Mouse (Mus musculus): ENCODE measurements around the gene Rtkn2. TPM values are rescaled to one million over a fixed set of nuclear protein-coding genes. Genes with fewer than 3 reads are reported as not detected.

Gene Rtkn2
- polyA plus RNA-seq, 1 experiment from 2014 or later = 6.7 TPM

GRCm38 (mm10) chr10:67964060-67964459, 15.3 kb upstream of the Rtkn2 start:
- H3K9me3 ChIP-seq = no peaks in the 10 kb centered on the region
- no peak for ATAC-seq (ENCODE audit: extremely low read depth, insufficient number of reproducible peaks, low FRiP score, low TSS enrichment)
- H3K27me3 ChIP-seq (replicated peaks) = no peaks in the 10 kb centered on the region
- H3K27ac ChIP-seq (replicated peaks) = no peak overlapping the region
- WGBS = 61% methylated on average over 8 of the region's 8 CpGs
- no peaks in the 10 kb centered on the region for H3K4me1 ChIP-seq
- no peak overlapping the region for H3K4me3 ChIP-seq
- H3K36me3 ChIP-seq = no peaks in the 10 kb centered on the region
- no peak overlapping the region for H3K4me2 ChIP-seq
- no peak overlapping the region for H3K9ac ChIP-seq

GRCm38 (mm10) chr10:67965251-67965986, 14.0 kb upstream of the Rtkn2 start:
- 76% methylated on average over 4 of the region's 4 CpGs for WGBS

GRCm38 (mm10) chr10:67966102-67966501, 13.3 kb upstream of the Rtkn2 start:
- Histone ChIP-seq H3K4me3 (no peak overlapping the region), H3K36me3 (no peaks in the 10 kb centered on the region), H3K9me3 (no peaks in the 10 kb centered on the region), H3K9ac (no peak overlapping the region), H3K4me1 (no peaks in the 10 kb centered on the region), H3K27ac (replicated peaks) (no peak overlapping the region), H3K27me3 (replicated peaks) (no peaks in the 10 kb centered on the region), H3K4me2 (no peak overlapping the region)
- no peak for ATAC-seq (ENCODE audit: extremely low read depth, insufficient number of reproducible peaks, low FRiP score, low TSS enrichment)
- WGBS = 58% methylated on average over 6 of the region's 6 CpGs

More at GRCm38 (mm10) chr10:67965251-67965986, 14.0 kb upstream of the Rtkn2 start:
- Histone ChIP-seq H3K27me3 (replicated peaks) (no peaks in the 10 kb centered on the region), H3K4me3 (no peak overlapping the region), H3K9ac (no peak overlapping the region), H3K36me3 (no peaks in the 10 kb centered on the region), H3K4me2 (no peak overlapping the region), H3K27ac (replicated peaks) (no peak overlapping the region), H3K9me3 (no peaks in the 10 kb centered on the region), H3K4me1 (no peaks in the 10 kb centered on the region)
- no peak for ATAC-seq (ENCODE audit: extremely low read depth, insufficient number of reproducible peaks, low FRiP score, low TSS enrichment)

DNA sequence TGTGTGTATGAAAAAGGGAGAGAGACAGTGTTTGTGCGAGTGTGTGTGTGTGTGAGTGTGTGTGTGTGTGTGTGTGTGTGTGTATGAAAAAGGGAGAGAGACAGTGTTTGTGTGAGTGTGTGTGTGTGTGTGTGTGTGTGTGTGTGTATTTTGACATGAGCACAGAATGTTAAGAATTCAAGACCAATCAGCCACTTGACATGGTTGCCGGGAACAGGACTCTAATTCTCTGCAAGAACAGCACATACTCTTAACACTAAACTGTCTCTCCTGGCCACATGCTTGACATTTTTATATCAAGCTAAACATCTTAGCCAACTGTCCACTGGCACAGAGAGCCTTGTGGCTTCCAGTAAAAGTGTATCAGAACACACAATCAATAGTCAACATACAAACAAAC, 12.4 kb upstream of the Rtkn2 start:
- Histone ChIP-seq H3K4me1 (no peaks in the 10 kb centered on the region), H3K27ac (replicated peaks) (no peak overlapping the region), H3K4me2 (no peak overlapping the region), H3K36me3 (no peaks in the 10 kb centered on the region), H3K9me3 (no peaks in the 10 kb centered on the region), H3K4me3 (no peak overlapping the region), H3K27me3 (replicated peaks) (no peaks in the 10 kb centered on the region), H3K9ac (no peak overlapping the region)
- no peak for ATAC-seq (ENCODE audit: extremely low read depth, insufficient number of reproducible peaks, low FRiP score, low TSS enrichment)
- WGBS = 61% methylated on average over 2 of the region's 2 CpGs

DNA sequence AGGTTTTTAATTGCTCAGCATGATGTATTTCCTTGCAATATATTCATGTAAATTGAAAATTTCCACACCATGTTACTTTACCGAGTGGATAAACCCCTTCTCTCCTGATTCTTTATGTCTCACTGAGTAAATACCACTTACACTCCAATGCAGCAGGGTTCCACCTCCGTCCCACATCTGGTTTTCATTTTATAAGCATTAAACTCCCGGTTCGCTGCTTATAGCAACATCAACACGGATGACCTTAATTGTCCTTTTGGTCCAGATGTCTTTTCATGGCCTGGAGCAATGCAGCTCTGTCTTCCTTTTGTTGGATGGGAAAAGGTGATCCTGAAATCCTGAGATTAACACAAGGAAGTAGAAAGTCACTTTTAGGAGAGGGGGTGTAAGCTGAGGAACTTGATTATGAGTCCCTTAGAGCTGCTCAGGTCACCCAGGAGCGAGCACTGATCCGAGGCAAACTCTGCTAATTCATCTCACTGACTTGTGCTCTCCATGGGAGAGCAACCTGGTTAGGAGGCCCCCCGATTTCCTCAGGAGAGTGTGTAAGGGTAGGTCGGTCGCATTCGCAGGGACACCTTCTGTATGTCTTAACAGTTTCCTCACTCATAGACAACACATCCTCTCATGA, 8.1 kb upstream of the Rtkn2 start:
- Histone ChIP-seq H3K9me3 (no peaks in the 10 kb centered on the region), H3K27ac (replicated peaks) (no peak overlapping the region), H3K9ac (no peak overlapping the region), H3K4me1 (no peaks in the 10 kb centered on the region), H3K4me2 (no peak overlapping the region), H3K4me3 (no peak overlapping the region), H3K36me3 (no peaks in the 10 kb centered on the region), H3K27me3 (replicated peaks) (no peaks in the 10 kb centered on the region)
- ATAC-seq (ENCODE audit: extremely low read depth, insufficient number of reproducible peaks, low FRiP score, low TSS enrichment) = no peak
- 71% methylated on average over 11 of the region's 11 CpGs for WGBS

DNA sequence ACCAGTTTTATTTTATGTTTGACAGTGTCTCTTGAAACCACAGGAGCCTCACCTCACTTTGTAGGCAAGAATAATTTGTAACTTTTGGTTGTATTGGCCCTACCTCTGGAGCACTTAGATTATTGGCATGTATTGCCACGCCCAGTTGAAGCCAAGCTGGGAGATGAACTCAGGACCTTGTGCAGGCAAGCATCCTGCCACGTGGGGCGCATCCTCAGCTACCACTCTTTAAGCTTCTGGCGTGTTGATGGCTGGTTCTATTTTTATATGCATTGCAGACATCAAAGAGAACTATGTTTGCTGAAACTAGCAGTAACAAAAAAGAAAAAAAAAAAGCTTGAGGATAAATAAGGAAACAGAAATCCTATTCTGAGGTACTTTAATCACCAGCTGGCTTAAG, 2.1 kb upstream of the Rtkn2 start:
- H3K27ac ChIP-seq (replicated peaks) = no peak overlapping the region
- no peak overlapping the region for H3K9ac ChIP-seq
- peaks cover 11% of the 10 kb centered on the region for H3K4me1 ChIP-seq
- ATAC-seq (ENCODE audit: extremely low read depth, insufficient number of reproducible peaks, low FRiP score, low TSS enrichment) = no peak
- H3K4me3 ChIP-seq = no peak overlapping the region
- H3K9me3 ChIP-seq = no peaks in the 10 kb centered on the region
- no peak overlapping the region for H3K4me2 ChIP-seq
- H3K36me3 ChIP-seq = no peaks in the 10 kb centered on the region
- WGBS = 46% methylated on average over 4 of the region's 4 CpGs
- no peaks in the 10 kb centered on the region for H3K27me3 ChIP-seq (replicated peaks)

GRCm38 (mm10) chr10:67983776-67984175, 4.4 kb downstream of the Rtkn2 start:
- Histone ChIP-seq H3K27me3 (replicated peaks) (no peaks in the 10 kb centered on the region), H3K36me3 (0 out of 2 replicates have a peak, but pooled peaks cover 8% of the 10 kb centered on the region), H3K4me2 (no peak overlapping the region), H3K27ac (replicated peaks) (no peak overlapping the region), H3K4me1 (peaks cover 17% of the 10 kb centered on the region), H3K9me3 (no peaks in the 10 kb centered on the region), H3K4me3 (no peak overlapping the region), H3K9ac (peak overlapping the region; percentile 50; the same call in 1 of the 2 replicates)
- WGBS = 89% methylated on average over 8 of the region's 8 CpGs
- ATAC-seq (ENCODE audit: extremely low read depth, insufficient number of reproducible peaks, low FRiP score, low TSS enrichment) = no peak

GRCm38 (mm10) chr10:67984271-67984943, 5.0 kb downstream of the Rtkn2 start:
- no peak overlapping the region for H3K4me3 ChIP-seq
- no peak for ATAC-seq (ENCODE audit: extremely low read depth, insufficient number of reproducible peaks, low FRiP score, low TSS enrichment)
- H3K36me3 ChIP-seq = peaks cover 13% of the 10 kb centered on the region; the same call in 1 of the 2 replicates
- H3K9ac ChIP-seq = 0 out of 2 replicates have a peak overlapping the region, but pooled peaks have one; percentile 50
- H3K9me3 ChIP-seq = no peaks in the 10 kb centered on the region
- 41% methylated on average over 13 of the region's 13 CpGs for WGBS
- no peaks in the 10 kb centered on the region for H3K27me3 ChIP-seq (replicated peaks)
- H3K4me1 ChIP-seq = peaks cover 17% of the 10 kb centered on the region
- no peak overlapping the region for H3K4me2 ChIP-seq
- no peak overlapping the region for H3K27ac ChIP-seq (replicated peaks)

DNA sequence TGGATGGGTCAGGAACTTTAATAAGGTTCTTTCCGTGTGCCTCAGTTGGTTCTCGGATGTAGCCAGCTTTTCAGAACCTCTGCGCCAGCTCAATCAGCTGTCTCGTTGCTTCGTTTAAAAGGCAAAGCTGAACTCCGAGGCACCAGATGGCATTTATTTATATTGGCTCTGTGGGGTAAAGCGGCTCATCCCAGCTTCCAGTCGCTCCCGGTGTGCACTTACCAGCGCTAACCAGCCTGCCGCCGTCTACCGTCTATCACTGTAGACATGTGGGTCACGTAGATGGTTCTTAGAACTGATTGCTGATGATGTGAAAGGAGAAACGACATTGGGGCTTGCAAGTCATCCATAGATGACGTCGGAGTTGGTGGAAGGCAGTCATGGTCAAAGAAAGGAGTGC, 5.7 kb downstream of the Rtkn2 start:
- Histone ChIP-seq H3K36me3 (peaks cover 18% of the 10 kb centered on the region; the same call in 1 of the 2 replicates), H3K4me2 (no peak overlapping the region), H3K9ac (no peak overlapping the region), H3K27ac (replicated peaks) (no peak overlapping the region), H3K27me3 (replicated peaks) (no peaks in the 10 kb centered on the region), H3K4me1 (peaks cover 14% of the 10 kb centered on the region), H3K9me3 (no peaks in the 10 kb centered on the region), H3K4me3 (no peak overlapping the region)
- ATAC-seq (ENCODE audit: extremely low read depth, insufficient number of reproducible peaks, low FRiP score, low TSS enrichment) = no peak
- 85% methylated on average over 17 of the region's 17 CpGs for WGBS

DNA sequence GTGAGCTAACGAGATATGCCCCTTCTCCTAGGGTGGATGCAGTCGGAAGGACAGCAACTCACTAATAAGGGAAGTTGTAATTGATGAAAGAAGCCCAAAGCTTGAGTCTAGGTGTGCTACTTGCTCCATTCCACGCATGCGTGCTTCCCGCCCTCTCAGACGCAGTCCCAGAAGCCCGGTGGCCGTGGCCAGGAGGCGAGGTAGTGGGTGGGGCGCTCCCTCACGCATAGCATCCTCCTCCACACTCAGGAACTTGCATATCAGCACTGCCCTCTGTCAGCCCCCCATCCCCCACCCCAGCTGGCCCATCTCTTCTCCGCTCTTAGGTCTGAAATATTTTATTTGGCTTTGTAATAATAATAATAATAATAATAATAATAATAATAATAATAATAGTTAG, 16.0 kb downstream of the Rtkn2 start:
- Histone ChIP-seq H3K4me2 (no peak overlapping the region), H3K36me3 (peaks cover 20% of the 10 kb centered on the region), H3K27me3 (replicated peaks) (no peaks in the 10 kb centered on the region), H3K9ac (no peak overlapping the region), H3K27ac (replicated peaks) (no peak overlapping the region), H3K4me3 (no peak overlapping the region), H3K4me1 (peaks cover 14% of the 10 kb centered on the region), H3K9me3 (no peaks in the 10 kb centered on the region)
- no peak for ATAC-seq (ENCODE audit: extremely low read depth, insufficient number of reproducible peaks, low FRiP score, low TSS enrichment)
- 62% methylated on average over 12 of the region's 12 CpGs for WGBS

GRCm38 (mm10) chr10:67996171-67996570, 16.8 kb downstream of the Rtkn2 start:
- ATAC-seq (ENCODE audit: extremely low read depth, insufficient number of reproducible peaks, low FRiP score, low TSS enrichment) = no peak
- WGBS = 0% methylated on average over 1 of the region's 1 CpGs
- H3K36me3 ChIP-seq = peaks cover 12% of the 10 kb centered on the region

More at GRCm38 (mm10) chr10:67996171-67996570, 16.8 kb downstream of the Rtkn2 start:
- no peak overlapping the region for H3K4me2 ChIP-seq
- H3K27ac ChIP-seq (replicated peaks) = no peak overlapping the region
- H3K27me3 ChIP-seq (replicated peaks) = no peaks in the 10 kb centered on the region
- H3K9me3 ChIP-seq = no peaks in the 10 kb centered on the region
- H3K4me1 ChIP-seq = peaks cover 14% of the 10 kb centered on the region
- no peak overlapping the region for H3K9ac ChIP-seq
- H3K4me3 ChIP-seq = no peak overlapping the region
